Mouse (Mus musculus) limb, embryonic 15.5 days (tissue): ENCODE measurements around the gene Plk3. TPM values are rescaled to one million over a fixed set of nuclear protein-coding genes. Genes with fewer than 3 reads are reported as not detected.

Experiments
- ATAC-seq: fragments of 200-750 bp; cut with Nextera tagmentation; 2 replicates; pipeline ENCODE4 v1.8.0; 2017; ENCODE audit warnings: low read depth, moderate TSS enrichment; ENCODE audit not compliant: insufficient number of reproducible peaks, low FRiP score, low TSS enrichment
- H3K27ac ChIP-seq: fragments of 300-500 bp; sonication (generic); 2 replicates; pipeline ENCODE4 v1.5.1; 2015; ENCODE audit warnings: moderate library complexity, mild to moderate bottlenecking, inconsistent platforms
- H3K27me3 ChIP-seq: fragments of 300-500 bp; sonication (generic); 2 replicates; pipeline ENCODE4 v1.6.1; 2015; ENCODE audit warnings: inconsistent platforms
- H3K36me3 ChIP-seq: fragments of 300-500 bp; sonication (generic); 2 replicates; pipeline ENCODE4 v1.6.1; 2015; ENCODE audit warnings: inconsistent platforms
- H3K4me1 ChIP-seq: fragments of 300-500 bp; sonication (generic); 2 replicates; pipeline ENCODE4 v1.6.1; 2015; ENCODE audit warnings: inconsistent platforms
- H3K4me2 ChIP-seq: fragments of 300-500 bp; sonication (generic); 2 replicates; pipeline ENCODE4 v1.6.1; 2015; ENCODE audit warnings: mild to moderate bottlenecking, inconsistent platforms
- H3K4me3 ChIP-seq: fragments of 300-500 bp; sonication (generic); 2 replicates; pipeline ENCODE4 v1.5.1; 2015; ENCODE audit warnings: mild to moderate bottlenecking, inconsistent platforms
- H3K9ac ChIP-seq: fragments of 300-500 bp; sonication (generic); 2 replicates; pipeline ENCODE4 v1.6.1; 2015; ENCODE audit warnings: inconsistent platforms
- H3K9me3 ChIP-seq: fragments of 300-500 bp; sonication (generic); 2 replicates; pipeline ENCODE4 v1.6.1; 2016; ENCODE audit warnings: inconsistent platforms
- WGBS: fragments of 180-500 bp; shearing (Covaris S2); methylation state at CpG from one replicate; pipeline ENCODE4 v1.1.7; 2015; 5-methylcytosine and 5-hydroxymethylcytosine counted together
- polyA plus RNA-seq: library from polyadenylated mRNA; unstranded; fragments of >200 nt; fragmentation: Nextera tagmentation; extraction: Ambion mirVana; gene quantifications from 2 replicates; pipeline ENCODE4 v1.2.1, GENCODE M21; 2015

The Plk3 gene
- polyA plus RNA-seq, 1 experiment from 2014 or later, result 5.7 TPM

DNA sequence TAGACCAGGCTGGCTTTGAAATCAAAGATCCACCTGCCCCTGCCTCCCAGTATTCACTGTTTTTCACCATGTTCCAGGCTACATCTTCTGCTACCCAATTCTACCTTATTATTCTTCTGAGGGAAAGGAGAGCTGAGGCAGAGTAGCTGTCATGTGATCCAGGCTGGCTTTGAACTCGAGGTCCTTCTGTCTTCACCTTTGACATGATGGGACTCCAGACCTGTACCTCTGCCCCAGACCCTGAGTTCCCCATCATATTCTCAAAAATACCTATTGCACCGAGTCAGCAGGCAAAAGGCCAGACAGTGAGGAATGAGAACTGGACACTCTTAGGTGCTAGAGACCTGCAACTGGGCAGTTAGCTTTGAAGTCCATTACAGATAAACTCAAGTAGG, 835 bp upstream of the Plk3 start:
- Histone ChIP-seq H3K4me2 (no peak overlapping the region), H3K36me3 (peaks cover 12% of the 10 kb centered on the region), H3K4me3 (no peak overlapping the region), H3K27ac (no peak overlapping the region), H3K4me1 (peaks cover 16% of the 10 kb centered on the region), H3K27me3 (peaks cover 18% of the 10 kb centered on the region), H3K9ac (no peak overlapping the region), H3K9me3 (no peaks in the 10 kb centered on the region)
- WGBS, result 33% methylated on average over 2 of the region's 2 CpGs
- ATAC-seq, result no peak

DNA sequence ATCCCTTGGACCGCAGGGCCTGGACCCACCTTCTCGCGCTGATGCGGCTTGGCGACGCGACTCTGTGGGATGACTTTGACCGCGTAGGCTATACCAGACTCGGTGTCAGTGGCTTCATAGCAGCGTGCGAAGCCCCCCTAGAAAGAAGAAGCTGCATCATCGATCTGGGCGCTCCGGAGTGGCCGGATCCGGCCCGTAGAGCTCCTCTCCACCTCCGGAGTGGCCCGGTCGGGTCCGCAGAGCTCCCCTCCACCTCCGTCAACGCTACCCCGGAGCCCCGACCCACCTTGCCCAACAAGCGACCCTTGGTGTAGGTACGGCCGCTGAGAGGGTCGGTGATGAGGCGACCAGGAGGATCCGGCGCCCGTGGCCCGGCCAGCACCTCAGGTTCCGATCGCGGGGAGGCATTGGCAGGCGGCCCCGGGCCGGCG, 382 bp downstream of the Plk3 start:
- Histone ChIP-seq H3K4me1 (peaks cover 16% of the 10 kb centered on the region), H3K4me3 (peak overlapping the region; percentile 81), H3K4me2 (peak overlapping the region; percentile 91), H3K27ac (peak overlapping the region; percentile 38; the same call in 1 of the 2 replicates), H3K36me3 (peaks cover 21% of the 10 kb centered on the region), H3K27me3 (peaks cover 18% of the 10 kb centered on the region), H3K9ac (peak overlapping the region; percentile 54), H3K9me3 (no peaks in the 10 kb centered on the region)
- 0% methylated on average over 42 of the region's 42 CpGs for WGBS
- ATAC-seq, result 0 out of 2 replicates have a peak, but pooled peaks have one; percentile 0

DNA sequence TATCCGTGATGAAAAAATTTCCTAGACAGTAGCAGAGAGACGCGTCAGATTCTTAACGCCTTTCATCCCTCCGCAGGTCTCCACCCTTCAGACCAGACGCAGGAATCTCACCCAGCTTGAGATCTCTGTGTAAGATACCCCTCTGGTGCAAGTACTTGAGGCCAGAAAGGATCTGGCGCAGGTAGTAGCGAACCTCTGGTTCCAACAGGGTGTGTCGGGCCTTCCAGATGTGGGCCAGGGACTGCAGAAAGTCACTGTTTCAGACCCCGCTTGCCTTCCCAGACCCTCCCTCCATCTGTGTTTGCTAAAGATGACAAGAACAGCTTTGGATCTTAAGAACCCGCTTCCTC, 994 bp downstream of the Plk3 start:
- Histone ChIP-seq H3K9ac (no peak overlapping the region), H3K9me3 (no peaks in the 10 kb centered on the region), H3K27me3 (peaks cover 18% of the 10 kb centered on the region), H3K36me3 (peaks cover 26% of the 10 kb centered on the region), H3K4me3 (peak overlapping the region; percentile 81), H3K4me2 (peak overlapping the region; percentile 91), H3K27ac (no peak overlapping the region), H3K4me1 (peaks cover 16% of the 10 kb centered on the region)
- ATAC-seq, result no peak
- 20% methylated on average over 11 of the region's 11 CpGs for WGBS

DNA sequence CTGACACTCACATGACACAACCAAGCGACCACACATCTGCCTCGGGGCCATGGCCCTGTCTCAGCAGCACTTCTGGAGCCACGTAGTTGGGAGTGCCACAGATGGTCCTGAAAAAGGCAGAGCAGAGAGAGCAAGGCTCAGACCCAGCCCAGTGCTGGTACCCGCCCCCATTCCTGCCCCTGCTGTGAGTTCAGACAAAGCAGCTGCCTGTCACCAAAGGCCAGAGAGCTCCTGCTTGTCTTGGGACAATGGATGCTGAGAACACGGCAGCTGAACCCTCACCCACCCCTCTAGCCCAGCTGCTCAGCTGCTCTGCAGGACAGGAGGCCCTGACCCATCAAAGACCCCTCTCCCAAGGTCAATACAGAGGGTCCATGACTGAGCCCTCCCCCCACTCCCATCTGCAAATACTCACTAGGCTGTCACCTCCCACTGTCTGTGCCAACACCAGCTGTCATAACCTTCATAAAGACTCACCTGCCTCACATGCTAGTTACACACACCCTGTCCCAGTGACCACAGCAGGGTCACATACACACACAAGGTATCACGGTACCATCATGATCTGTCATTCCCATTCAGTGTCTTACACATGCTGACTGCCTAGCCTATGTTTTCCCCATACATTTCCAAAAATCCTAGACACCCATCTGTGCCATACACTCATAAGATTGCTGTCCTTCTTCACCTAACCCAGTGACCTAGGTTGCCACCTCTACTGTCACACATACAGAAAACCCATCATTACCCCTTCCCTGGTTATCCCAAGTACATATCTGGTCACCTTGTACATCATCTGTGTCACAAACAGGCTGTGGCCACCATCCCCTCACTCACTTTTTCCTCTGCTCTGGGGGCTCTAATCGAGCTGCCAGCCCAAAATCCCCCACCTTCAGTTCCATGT, 1.6 kb downstream of the Plk3 start:
- peak overlapping the region; percentile 91; the same call in 1 of the 2 replicates for H3K4me2 ChIP-seq
- H3K4me1 ChIP-seq, result peaks cover 16% of the 10 kb centered on the region
- peaks cover 26% of the 10 kb centered on the region for H3K36me3 ChIP-seq
- H3K9ac ChIP-seq, result no peak overlapping the region
- no peaks in the 10 kb centered on the region for H3K9me3 ChIP-seq
- peak overlapping the region; percentile 81 for H3K4me3 ChIP-seq
- peaks cover 18% of the 10 kb centered on the region for H3K27me3 ChIP-seq
- WGBS, result 37% methylated on average over 7 of the region's 7 CpGs
- ATAC-seq, result no peak
- H3K27ac ChIP-seq, result no peak overlapping the region

DNA sequence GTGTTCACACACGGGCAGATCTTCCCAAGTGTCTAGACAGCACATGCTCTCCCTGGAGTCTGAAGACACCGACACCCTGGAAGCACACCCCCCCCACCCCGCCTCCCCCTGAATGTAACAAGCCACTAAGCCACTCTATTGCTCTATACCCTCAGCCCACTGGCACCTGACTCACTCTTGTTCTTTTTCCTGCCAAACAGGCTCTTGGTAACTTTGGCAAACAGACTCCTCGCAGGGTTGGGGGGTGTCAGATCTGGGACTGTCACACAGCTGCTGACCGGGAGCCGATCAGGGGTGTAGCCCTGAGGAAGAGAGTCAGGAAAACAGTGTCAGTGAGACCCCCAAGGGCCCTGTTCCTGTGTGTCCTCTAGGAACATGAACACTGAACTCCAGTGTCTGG, 2.6 kb downstream of the Plk3 start:
- Histone ChIP-seq H3K9me3 (no peaks in the 10 kb centered on the region), H3K4me2 (no peak overlapping the region), H3K9ac (no peak overlapping the region), H3K27ac (no peak overlapping the region), H3K4me1 (peaks cover 23% of the 10 kb centered on the region), H3K27me3 (peaks cover 18% of the 10 kb centered on the region), H3K36me3 (peaks cover 26% of the 10 kb centered on the region), H3K4me3 (no peak overlapping the region)
- 75% methylated on average over 6 of the region's 6 CpGs for WGBS
- ATAC-seq, result no peak

DNA sequence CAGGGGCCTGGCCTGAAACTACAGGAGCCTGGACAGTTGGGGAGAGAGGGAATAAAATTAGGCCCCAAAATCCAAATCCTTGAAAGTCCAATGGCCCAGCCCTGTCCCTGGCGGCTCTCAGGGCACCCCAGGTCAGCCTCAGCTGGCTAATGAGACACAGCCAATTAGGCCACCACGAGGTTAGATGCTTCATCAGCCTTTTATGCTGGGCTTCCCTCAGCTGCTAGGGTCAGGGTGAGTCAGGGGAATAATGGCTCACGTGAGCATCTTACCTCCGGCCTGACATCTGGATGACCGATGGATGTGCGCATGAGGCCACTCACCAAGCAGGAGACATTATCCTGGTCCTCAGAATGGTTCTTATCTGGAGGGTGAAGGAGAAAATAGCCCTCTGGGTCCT, 3.0 kb downstream of the Plk3 start:
- WGBS, result 72% methylated on average over 6 of the region's 6 CpGs
- no peaks in the 10 kb centered on the region for H3K9me3 ChIP-seq
- H3K27ac ChIP-seq, result no peak overlapping the region
- H3K4me2 ChIP-seq, result no peak overlapping the region
- peaks cover 27% of the 10 kb centered on the region for H3K4me1 ChIP-seq
- no peak overlapping the region for H3K9ac ChIP-seq
- H3K4me3 ChIP-seq, result no peak overlapping the region
- peaks cover 18% of the 10 kb centered on the region for H3K27me3 ChIP-seq
- peaks cover 26% of the 10 kb centered on the region for H3K36me3 ChIP-seq
- no peak for ATAC-seq

DNA sequence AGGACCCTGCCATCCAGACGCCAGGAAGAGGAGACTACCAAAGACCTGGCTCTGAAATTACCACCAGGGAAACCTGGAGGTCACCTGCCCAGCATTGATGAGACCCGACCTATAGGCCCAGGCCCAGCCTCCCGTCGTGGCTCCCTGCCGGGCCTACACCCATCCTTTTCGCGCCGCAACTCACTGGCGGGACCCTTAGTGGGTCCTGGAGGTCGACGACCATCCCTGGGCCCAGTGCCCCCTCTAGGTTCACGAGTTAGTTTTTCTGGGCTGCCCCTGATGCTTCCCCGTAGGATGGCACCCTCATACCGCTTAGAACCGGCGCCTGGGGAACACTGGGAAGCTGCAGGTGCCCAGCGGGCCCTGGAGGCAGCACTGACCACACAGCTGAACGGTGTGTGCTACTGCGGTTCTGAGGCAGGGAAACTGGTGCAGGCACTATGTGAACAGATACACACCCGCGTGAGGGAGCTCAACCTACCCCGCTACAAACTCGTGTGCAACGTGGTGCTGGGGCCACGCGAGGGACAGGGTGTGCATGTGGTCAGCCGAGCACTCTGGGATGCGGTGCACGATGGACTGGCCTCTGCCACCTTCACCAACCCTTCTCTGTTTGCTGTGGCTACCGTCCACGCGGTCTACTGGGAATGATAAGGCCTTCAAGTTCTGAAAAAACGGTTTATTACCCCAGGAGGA, 5.6 kb downstream of the Plk3 start:
- Histone ChIP-seq H3K4me2 (no peak overlapping the region), H3K36me3 (peaks cover 26% of the 10 kb centered on the region), H3K4me1 (peaks cover 40% of the 10 kb centered on the region), H3K27ac (no peak overlapping the region), H3K9ac (no peak overlapping the region), H3K9me3 (no peaks in the 10 kb centered on the region), H3K4me3 (no peak overlapping the region), H3K27me3 (peaks cover 17% of the 10 kb centered on the region)
- WGBS, result 88% methylated on average over 33 of the region's 33 CpGs
- ATAC-seq, result no peak

DNA sequence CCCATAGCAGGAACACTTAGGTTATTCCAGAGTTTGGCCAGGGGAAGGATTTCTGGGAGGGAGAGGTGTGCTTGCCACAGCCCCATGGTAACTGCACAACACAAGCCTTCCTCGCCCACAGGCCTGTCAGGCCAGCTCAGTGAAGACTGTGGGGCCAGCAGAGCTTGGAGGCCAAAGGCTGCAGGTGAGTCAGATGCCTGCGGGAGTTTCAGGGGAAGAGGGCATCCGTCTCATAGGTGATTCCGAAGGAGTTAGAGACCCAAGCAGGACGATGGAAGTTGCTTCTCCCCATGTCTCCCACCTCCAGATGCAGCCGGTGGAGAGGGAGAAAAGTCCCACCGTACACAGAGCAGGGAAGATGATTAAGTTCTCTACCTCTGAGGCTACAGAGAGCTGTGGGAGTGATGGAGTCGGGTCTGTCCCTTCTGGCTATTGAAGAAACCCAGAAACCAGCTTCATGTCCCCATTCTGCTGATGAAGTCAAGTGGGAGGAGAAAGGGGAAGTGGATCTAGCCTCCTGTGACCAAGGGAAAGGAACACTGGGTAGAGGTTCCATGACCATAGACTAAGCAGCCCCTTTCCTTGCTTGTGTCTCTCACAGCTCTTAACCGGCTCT, 7.0 kb downstream of the Plk3 start, which contains the start of gene Tctex1d4:
TSS of gene Tctex1d4 (plus strand) at position 120 of the 616 bp plus-strand sequence.
- Histone ChIP-seq H3K4me3 (no peak within 1 kb of the TSS), H3K27ac (peak within 1 kb of the TSS; percentile 92), H3K9me3 (no peaks in the 10 kb centered on the region), H3K4me2 (peak within 1 kb of the TSS; percentile 7; the same call in 1 of the 2 replicates), H3K9ac (no peak within 1 kb of the TSS), H3K4me1 (peaks cover 35% of the 10 kb centered on the region), H3K36me3 (peaks cover 26% of the 10 kb centered on the region), H3K27me3 (peaks cover 3% of the 10 kb centered on the region)
- WGBS, result 83% methylated on average over 9 of the region's 9 CpGs
- no peak for ATAC-seq

DNA sequence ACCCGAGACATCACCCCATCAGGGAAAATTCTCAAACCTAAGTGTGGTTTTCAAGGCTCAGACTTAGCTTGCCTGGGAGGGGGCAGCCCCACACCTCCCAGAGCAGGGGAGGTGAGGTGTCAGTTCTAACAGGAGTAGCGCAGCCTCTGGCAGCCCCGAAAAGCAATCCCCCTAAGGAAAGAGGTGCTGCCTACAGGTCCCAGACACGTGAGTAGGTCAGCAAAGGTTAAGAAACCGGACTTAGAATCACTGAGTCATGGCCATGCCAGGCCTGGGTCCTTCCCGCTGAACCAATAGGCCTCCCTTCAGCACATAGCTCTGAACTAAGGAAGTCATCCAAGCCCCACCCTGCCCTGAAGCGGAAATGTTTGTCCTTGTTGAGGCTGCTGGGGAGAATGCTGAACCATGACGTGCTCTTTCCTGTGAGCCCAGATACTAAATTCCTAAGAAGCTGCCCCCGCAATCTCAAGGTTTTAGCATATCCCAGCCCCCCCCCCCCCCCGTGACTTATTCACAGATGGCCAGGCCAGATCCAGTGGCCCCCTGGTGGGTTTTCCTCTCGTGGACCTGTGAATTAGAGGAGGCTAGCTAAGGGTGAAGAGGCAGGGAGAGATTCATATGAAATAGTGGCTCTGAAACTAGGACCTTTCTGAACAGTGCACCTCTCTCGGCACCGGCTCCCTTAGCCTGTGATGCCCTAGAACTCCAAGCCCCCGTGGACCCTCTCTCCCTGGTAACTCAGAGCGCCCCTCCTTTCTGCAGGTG, 7.7 kb downstream of the Plk3 start:
- peak; percentile 64 for ATAC-seq

DNA sequence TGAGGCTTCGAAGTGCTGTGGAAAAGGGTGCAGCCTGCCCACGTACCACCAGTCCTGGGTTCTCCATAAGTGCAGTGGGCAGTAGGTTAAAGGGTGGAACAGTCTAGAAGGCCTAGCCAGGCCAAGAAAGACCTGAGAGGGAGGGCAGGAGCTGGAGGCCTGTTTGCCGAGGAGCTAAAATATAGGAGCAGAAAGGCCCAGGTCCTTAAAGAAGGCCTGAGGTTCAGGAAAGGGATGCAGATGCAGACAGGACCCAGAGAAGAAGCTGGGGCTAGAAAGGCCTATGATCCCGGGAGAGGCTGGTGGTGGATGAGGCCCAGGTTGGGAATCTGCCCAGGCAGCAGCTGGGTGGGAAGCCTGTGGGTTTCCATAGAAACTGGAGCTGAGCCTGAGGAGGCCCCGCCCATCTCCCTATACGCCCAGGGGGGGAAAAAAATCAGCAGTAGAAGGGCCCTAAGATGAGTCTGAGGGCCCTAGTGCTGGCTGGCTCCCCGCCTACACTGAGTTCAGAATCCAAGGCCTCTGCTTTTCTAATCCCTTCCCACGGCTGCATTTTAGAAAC, 8.3 kb downstream of the Plk3 start, which contains the start of gene Btbd19:
TSS of gene Btbd19 (minus strand) at position 378 of the 562 bp plus-strand sequence.
- no peak within 1 kb of the TSS for H3K9ac ChIP-seq
- H3K4me1 ChIP-seq, result peaks cover 40% of the 10 kb centered on the region
- ATAC-seq, result peak; percentile 60
- peak within 1 kb of the TSS; percentile 4; the same call in 1 of the 2 replicates for H3K4me3 ChIP-seq
- H3K9me3 ChIP-seq, result no peaks in the 10 kb centered on the region
- H3K27ac ChIP-seq, result peak within 1 kb of the TSS; percentile 92
- peak within 1 kb of the TSS; percentile 22; the same call in 1 of the 2 replicates for H3K4me2 ChIP-seq
- H3K36me3 ChIP-seq, result peaks cover 23% of the 10 kb centered on the region
- no peaks in the 10 kb centered on the region for H3K27me3 ChIP-seq
- 22% methylated on average over 8 of the region's 8 CpGs for WGBS

More for the DNA sequence above, 7.7 kb downstream of the Plk3 start:
- WGBS, result 32% methylated on average over 15 of the region's 15 CpGs
- Histone ChIP-seq H3K9me3 (no peaks in the 10 kb centered on the region), H3K27ac (peak overlapping the region; percentile 92), H3K4me3 (no peak overlapping the region), H3K36me3 (peaks cover 26% of the 10 kb centered on the region), H3K4me2 (peak overlapping the region; percentile 7; the same call in 1 of the 2 replicates), H3K27me3 (no peaks in the 10 kb centered on the region), H3K9ac (no peak overlapping the region), H3K4me1 (peaks cover 39% of the 10 kb centered on the region)
